Mouse (Mus musculus) CH12.LX (cell line): Measurements from ENCODE around the gene Prkcb. TPM values are rescaled to one million over a fixed set of nuclear protein-coding genes. Genes with fewer than 3 reads are reported as not detected.

Experiments used
- DNase-seq: peaks from one replicate; pipeline ENCODE4 v3.0.0-alpha.2; 2013; ENCODE audit errors: extremely low read depth
- H3K27ac ChIP-seq: 2 replicates; pipeline ENCODE4 v1.5.1; 2012; ENCODE audit warnings: low read depth, mild to moderate bottlenecking, control low read depth, moderate library complexity; ENCODE audit not compliant: insufficient read depth
- H3K27me3 ChIP-seq: replicated peaks from 2 replicates; pipeline ENCODE3; 2012; ENCODE audit warnings: inconsistent platforms
- H3K36me3 ChIP-seq, 2 experiments: replicated peaks in 1 of 2; 2 replicates each; pipeline versions ENCODE3 to v1.6.1; 2012; ENCODE audit warnings: inconsistent platforms in 1 of 2, low read length in 1 of 2, mild to moderate bottlenecking in 1 of 2, mixed read lengths in 1 of 2, moderate library complexity in 1 of 2; ENCODE audit not compliant: control insufficient read depth in 1 of 2, insufficient read depth in 1 of 2
- H3K4me1 ChIP-seq, 2 experiments: 2 replicates each; pipeline ENCODE4 v1.6.1; 2012; ENCODE audit warnings: inconsistent platforms in 1 of 2, moderate library complexity in 1 of 2; ENCODE audit not compliant: insufficient read depth in 2 of 2, control insufficient read depth in 1 of 2
- H3K4me2 ChIP-seq: 2 replicates; pipeline ENCODE4 v1.6.1; 2012; ENCODE audit warnings: low read depth, mild to moderate bottlenecking, control low read depth; ENCODE audit not compliant: poor library complexity, insufficient read depth, severe bottlenecking
- H3K4me3 ChIP-seq, 3 experiments: fragments of 150-350 bp in 1 of 3; sonication (generic) in 1 of 3; replicated peaks in 1 of 3; 2 replicates each; pipeline versions ENCODE3 to v1.5.1; 2011 to 2012; ENCODE audit warnings: low read depth in 2 of 3, low read length in 2 of 3, mild to moderate bottlenecking in 2 of 3, moderate library complexity in 2 of 3, control low read depth in 1 of 3, improper control_type of control experiment in 1 of 3, inconsistent platforms in 1 of 3, mixed read lengths in 1 of 3; ENCODE audit not compliant: poor library complexity in 1 of 3
- H3K79me2 ChIP-seq: replicated peaks from 2 replicates; pipeline ENCODE4 v1.6.1; 2012; ENCODE audit warnings: mild to moderate bottlenecking, moderate library complexity; ENCODE audit not compliant: control insufficient read depth, poor library complexity, insufficient read depth, severe bottlenecking; ENCODE audit errors: extremely low read depth
- H3K9ac ChIP-seq: 2 replicates; pipeline ENCODE4 v1.6.1; 2012; ENCODE audit warnings: low read depth, mild to moderate bottlenecking, control low read depth, moderate library complexity; ENCODE audit not compliant: insufficient read depth
- H3K9me3 ChIP-seq: replicated peaks from 2 replicates; pipeline ENCODE3; 2012; ENCODE audit warnings: low read length, inconsistent platforms, mixed read lengths
- BHLHE40 ChIP-seq: IDR thresholded peaks from 2 replicates; pipeline ENCODE4 v1.6.1; 2011; ENCODE audit warnings: mild to moderate bottlenecking, low read depth, low read length, improper control_type of control experiment
- CHD1 ChIP-seq: IDR thresholded peaks from 2 replicates; pipeline ENCODE4 v1.6.1; 2012; ENCODE audit warnings: low read depth, low read length, improper control_type of control experiment, inconsistent platforms
- CHD2 ChIP-seq: IDR thresholded peaks from 2 replicates; pipeline ENCODE4 v1.6.1; 2011; ENCODE audit warnings: low read length, improper control_type of control experiment
- ELF1 ChIP-seq: IDR thresholded peaks from 2 replicates; pipeline ENCODE4 v1.6.1; 2014; ENCODE audit warnings: low read depth, mild to moderate bottlenecking, inconsistent platforms, low read length, improper control_type of control experiment
- EP300 ChIP-seq: IDR thresholded peaks from 2 replicates; pipeline ENCODE4 v1.6.1; 2011; ENCODE audit warnings: low read length, improper control_type of control experiment
- GABPA ChIP-seq: IDR thresholded peaks from 2 replicates; pipeline ENCODE4 v1.6.1; 2012; ENCODE audit warnings: low read depth, low read length, improper control_type of control experiment, inconsistent platforms; ENCODE audit not compliant: insufficient replicate concordance
- HCFC1 ChIP-seq: IDR thresholded peaks from 2 replicates; pipeline ENCODE4 v1.6.1; 2012; ENCODE audit warnings: low read depth, mild to moderate bottlenecking, inconsistent platforms, low read length, improper control_type of control experiment
- IRF4 ChIP-seq: IDR thresholded peaks from 2 replicates; pipeline ENCODE4 v1.6.1; 2014; ENCODE audit warnings: low read depth, mild to moderate bottlenecking, inconsistent platforms, low read length, improper control_type of control experiment
- JUN ChIP-seq: IDR thresholded peaks from 2 replicates; pipeline ENCODE4 v1.6.1; 2011; ENCODE audit warnings: low read depth, mild to moderate bottlenecking, low read length, improper control_type of control experiment, moderate library complexity; ENCODE audit not compliant: insufficient read depth
- JUND ChIP-seq: conservative IDR thresholded peaks from 2 replicates; pipeline ENCODE4 v1.6.1; 2011; ENCODE audit warnings: low read depth, low read length, improper control_type of control experiment
- KAT2A ChIP-seq: IDR thresholded peaks from 2 replicates; pipeline ENCODE4 v1.6.1; 2012; ENCODE audit warnings: low read length, improper control_type of control experiment, inconsistent platforms; ENCODE audit not compliant: insufficient replicate concordance
- MAFK ChIP-seq: IDR thresholded peaks from 2 replicates; pipeline ENCODE4 v1.6.1; 2011; ENCODE audit warnings: low read length, improper control_type of control experiment; ENCODE audit not compliant: insufficient replicate concordance
- MEF2A ChIP-seq: IDR thresholded peaks from 2 replicates; pipeline ENCODE4 v1.6.1; 2014; ENCODE audit warnings: low read depth, mild to moderate bottlenecking, inconsistent platforms, low read length, improper control_type of control experiment, borderline replicate concordance
- MXI1 ChIP-seq: IDR thresholded peaks from 2 replicates; pipeline ENCODE4 v1.6.1; 2011; ENCODE audit warnings: mild to moderate bottlenecking, low read depth, low read length, improper control_type of control experiment
- MYC ChIP-seq: IDR thresholded peaks from 2 replicates; pipeline ENCODE4 v1.6.1; 2011; ENCODE audit warnings: low read depth, mild to moderate bottlenecking, improper control_type of control experiment, low read length
- PAX5 ChIP-seq: IDR thresholded peaks from 2 replicates; pipeline ENCODE4 v1.6.1; 2012; ENCODE audit warnings: low read length, inconsistent platforms, mixed read lengths
- POLR2A ChIP-seq: IDR thresholded peaks from 2 replicates; pipeline ENCODE4 v1.6.1; 2011; ENCODE audit warnings: low read depth, mild to moderate bottlenecking, improper control_type of control experiment, low read length
- POLR2AphosphoS2 ChIP-seq: IDR thresholded peaks from 2 replicates; pipeline ENCODE4 v1.6.1; 2011; ENCODE audit warnings: low read depth, low read length, improper control_type of control experiment
- RAD21 ChIP-seq: IDR thresholded peaks from 2 replicates; pipeline ENCODE4 v1.6.1; 2011; ENCODE audit warnings: low read depth, mild to moderate bottlenecking, low read length, improper control_type of control experiment, moderate library complexity
- RCOR1 ChIP-seq: conservative IDR thresholded peaks from 2 replicates; pipeline ENCODE4 v1.6.1; 2012; ENCODE audit warnings: low read depth, mild to moderate bottlenecking, inconsistent platforms, low read length, improper control_type of control experiment
- SMC3 ChIP-seq: IDR thresholded peaks from 2 replicates; pipeline ENCODE4 v1.6.1; 2011; ENCODE audit warnings: low read depth, low read length, improper control_type of control experiment
- TBP ChIP-seq: conservative IDR thresholded peaks from 2 replicates; pipeline ENCODE4 v1.6.1; 2011; ENCODE audit warnings: low read depth, low read length, improper control_type of control experiment
- UBTF ChIP-seq: IDR thresholded peaks from 2 replicates; pipeline ENCODE4 v1.6.1; 2012; ENCODE audit warnings: low read depth, mild to moderate bottlenecking, inconsistent platforms, low read length, improper control_type of control experiment, moderate library complexity
- USF2 ChIP-seq: conservative IDR thresholded peaks from 2 replicates; pipeline ENCODE4 v1.6.1; 2011; ENCODE audit warnings: low read depth, low read length, improper control_type of control experiment
- ZC3H11A ChIP-seq: IDR thresholded peaks from 2 replicates; pipeline ENCODE4 v1.6.1; 2012; ENCODE audit warnings: low read depth, mild to moderate bottlenecking, inconsistent platforms, low read length, improper control_type of control experiment
- ZKSCAN1 ChIP-seq: IDR thresholded peaks from 2 replicates; pipeline ENCODE4 v1.6.1; 2012; ENCODE audit warnings: low read depth, inconsistent platforms, low read length, improper control_type of control experiment, borderline replicate concordance
- ZMIZ1 ChIP-seq: IDR thresholded peaks from 2 replicates; pipeline ENCODE4 v1.6.1; 2012; ENCODE audit warnings: low read depth, mild to moderate bottlenecking, inconsistent platforms, low read length, improper control_type of control experiment
- ZNF384 ChIP-seq: IDR thresholded peaks from 2 replicates; pipeline ENCODE4 v1.6.1; 2012; ENCODE audit warnings: low read depth, low read length, improper control_type of control experiment, inconsistent platforms
- dilution Hi-C: fragments of 300-500 bp; cut with MboI; formaldehyde crosslinking; loops from 2 replicates; pipeline ENCODE4 v1.14.3; 2020; ENCODE audit warnings: low sequenced_read_pairs; ENCODE audit not compliant: extremely low pct_unique_long_range_greater_than_20kb, extremely low pct_ligation_motif_present
- in situ Hi-C: fragments of 300-500 bp; cut with MboI; formaldehyde crosslinking; loops from 3 replicates; pipeline ENCODE4 v1.14.3; 2019; ENCODE audit warnings: low sequenced_read_pairs, low pct_ligation_motif_present, low pct_unique_long_range_greater_than_20kb, mixed read lengths
- polyA plus RNA-seq: library from polyadenylated mRNA; unstranded; fragments of >175 nt; gene quantifications from 2 replicates; pipeline ENCODE4 v1.2.1, GENCODE M21; 2012; ENCODE audit warnings: low read depth; ENCODE audit not compliant: insufficient read length
- total RNA-seq, 2 experiments: library from RNA; depleted of rRNA; stranded (reverse); fragments of 300-350 nt in 1 of 2; fragments of >200 nt in 1 of 2; gene quantifications; 2 replicates each; pipeline ENCODE4 v1.2.3; 2012 to 2014

The Prkcb gene
- total and polyA plus RNA-seq, 3 experiments, result 323 to 463 (median 337) TPM

DNA sequence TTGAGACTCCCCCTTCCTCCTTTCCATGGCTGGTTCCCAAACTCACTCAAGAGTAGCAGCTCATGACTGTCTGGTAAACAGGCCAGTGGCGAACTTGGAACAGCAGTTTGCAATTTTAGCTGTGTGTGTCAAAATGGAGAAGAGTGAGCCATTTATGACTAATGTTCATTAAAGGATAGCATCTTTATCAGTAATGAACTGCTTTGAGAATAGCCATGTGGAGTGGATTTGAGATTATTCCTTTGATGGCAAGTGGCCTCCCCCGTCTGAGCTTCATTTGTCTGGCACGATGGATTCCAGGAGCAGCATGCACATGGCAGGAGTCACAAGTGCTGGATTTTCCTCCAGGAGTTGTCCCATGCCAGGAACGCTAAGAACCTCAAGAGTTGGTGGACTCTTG lies 281.9 kb downstream of the Prkcb start:
- H3K79me2 ChIP-seq, result no peaks in the 10 kb centered on the region
- H3K4me3 ChIP-seq, result no peak overlapping the region
- no peak for TF ChIP-seq MXI1
- TF ChIP-seq CHD1, result no peak
- no peak for TF ChIP-seq GABPA
- TF ChIP-seq MAFK, result no peak
- no peak for TF ChIP-seq RCOR1
- no peak for TF ChIP-seq SMC3
- TF ChIP-seq CHD2, result no peak
- no peak for TF ChIP-seq UBTF
- no peak for TF ChIP-seq MYC
- TF ChIP-seq PAX5, result no peak
- TF ChIP-seq ZKSCAN1, result no peak
- TF ChIP-seq POLR2A, result no peak
- no peak for TF ChIP-seq TBP
- no peak for TF ChIP-seq EP300
- no peak for TF ChIP-seq BHLHE40
- TF ChIP-seq KAT2A, result no peak
- no peak for TF ChIP-seq USF2
- TF ChIP-seq HCFC1, result no peak
- TF ChIP-seq MEF2A, result no peak
- TF ChIP-seq RAD21, result no peak
- in situ Hi-C loops (no loop called here), dilution Hi-C loops (no loop called here)
- no peak overlapping the region for H3K4me2 ChIP-seq
- H3K9me3 ChIP-seq, result no peaks in the 10 kb centered on the region
- H3K9ac ChIP-seq, result no peak overlapping the region
- no peak overlapping the region for H3K27ac ChIP-seq
- H3K4me1 ChIP-seq, result no peaks in the 10 kb centered on the region
- H3K36me3 ChIP-seq, result peaks cover 79 to 100% of the 10 kb centered on the region in 2 experiments
- DNase-seq, result no peak
- H3K27me3 ChIP-seq, result no peaks in the 10 kb centered on the region

DNA sequence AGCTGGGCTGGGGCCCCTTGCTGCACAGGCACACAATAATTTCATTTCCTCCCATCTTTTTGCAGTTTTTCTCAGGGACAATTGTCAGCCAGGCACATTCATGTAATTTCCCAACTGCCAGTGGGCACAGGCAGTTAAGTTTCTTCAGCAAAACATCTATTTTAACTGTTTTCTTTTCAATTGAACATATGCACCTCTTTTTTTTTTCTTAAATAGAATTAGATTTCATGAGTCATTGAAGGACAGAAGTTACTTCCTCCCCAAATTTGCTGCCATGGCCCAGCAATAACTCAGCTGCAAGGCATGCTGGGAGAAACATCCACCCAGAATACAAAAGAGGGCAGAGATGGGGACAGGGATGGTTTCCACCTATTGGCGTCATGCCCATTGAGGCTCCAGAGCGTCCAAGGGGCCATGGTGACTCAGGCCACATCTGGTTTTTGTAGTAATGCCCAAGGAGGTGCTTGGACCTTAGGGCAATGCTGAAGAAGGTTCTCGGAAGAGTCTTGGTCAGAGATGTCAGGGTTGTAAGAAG lies 284.6 kb downstream of the Prkcb start:
- TF ChIP-seq ZC3H11A (no peak), MXI1 (no peak), JUN (no peak), CHD2 (no peak), USF2 (no peak), MAFK (no peak), ELF1 (no peak), ZNF384 (no peak), MYC (no peak), TBP (no peak), KAT2A (no peak), POLR2AphosphoS2 (no peak), GABPA (no peak), HCFC1 (no peak), PAX5 (no peak), IRF4 (no peak), MEF2A (no peak), ZMIZ1 (no peak), JUND (no peak)
- H3K36me3 ChIP-seq, result peaks cover 67 to 99% of the 10 kb centered on the region in 2 experiments
- no peak overlapping the region for H3K4me3 ChIP-seq
- DNase-seq, result no peak
- no peaks in the 10 kb centered on the region for H3K27me3 ChIP-seq
- dilution Hi-C loops (no loop called here), in situ Hi-C loops (no loop called here)
- H3K4me2 ChIP-seq, result no peak overlapping the region
- H3K27ac ChIP-seq, result no peak overlapping the region
- no peak overlapping the region for H3K9ac ChIP-seq
- H3K4me1 ChIP-seq, result no peaks in the 10 kb centered on the region
- H3K9me3 ChIP-seq, result no peaks in the 10 kb centered on the region
- H3K79me2 ChIP-seq, result no peaks in the 10 kb centered on the region; the same call in 1 of the 2 replicates
